Mouse (Mus musculus) gastrocnemius, postnatal 25 days (tissue): Measurements from ENCODE around the gene Erc1. TPM values are rescaled to one million over a fixed set of nuclear protein-coding genes. Genes with fewer than 3 reads are reported as not detected.

Experiments used
- DNase-seq: peaks from one replicate; pipeline ENCODE4 v3.0.0; 2022
- total RNA-seq, 2 experiments: library from RNA; stranded (reverse); gene quantifications; 1 replicate in 1 of 2; 2 replicates in 1 of 2; pipeline ENCODE4 v1.2.3; 2021

Erc1 gene
- total RNA-seq, 2 experiments from 2014 or later: 21.2 to 25.7 TPM

GRCm38 (mm10) chr6:119711649-119712305 lies 136.2 kb downstream of the Erc1 start:
- peak; percentile 10 for DNase-seq

DNA sequence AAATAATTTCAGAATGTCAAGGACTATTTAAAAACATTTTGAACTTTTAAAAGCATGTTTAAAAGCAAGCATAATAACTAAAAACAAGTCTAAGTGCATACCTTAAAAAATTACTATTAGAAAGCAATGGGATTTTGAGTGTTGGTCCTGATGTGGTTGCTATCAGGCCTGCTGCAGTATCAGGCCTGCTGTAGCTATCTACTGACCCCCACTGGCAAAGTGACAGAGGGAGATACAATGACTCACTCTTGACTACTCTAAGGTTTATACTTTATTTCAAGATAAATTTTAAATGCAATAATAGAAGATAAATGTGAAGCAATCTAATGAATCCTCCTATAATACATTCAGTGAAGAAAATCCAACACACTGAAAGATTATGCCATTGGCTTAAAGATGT lies 138.4 kb downstream of the Erc1 start:
- DNase-seq: no peak

DNA sequence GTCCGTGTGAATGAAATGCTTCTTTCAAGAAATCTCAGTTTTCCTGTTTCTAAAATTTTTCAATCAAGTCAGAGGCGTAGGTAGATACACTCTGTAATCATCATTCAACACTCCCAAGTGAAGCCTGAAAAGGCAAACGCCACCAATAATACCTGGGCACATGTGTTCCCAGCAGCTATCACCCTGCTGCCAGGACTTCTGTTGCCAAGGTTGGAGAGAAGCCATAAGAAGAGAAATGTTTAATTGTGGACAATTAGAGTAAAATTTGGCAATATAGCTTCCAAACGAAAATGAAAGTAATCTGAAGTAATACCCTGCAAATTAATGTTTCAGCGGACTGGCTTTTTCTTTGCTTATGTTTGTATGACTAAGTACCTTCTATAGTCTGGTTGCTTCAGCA lies 140.1 kb downstream of the Erc1 start:
- DNase-seq: no peak

GRCm38 (mm10) chr6:119704899-119705298 lies 143.1 kb downstream of the Erc1 start:
- DNase-seq: no peak

DNA sequence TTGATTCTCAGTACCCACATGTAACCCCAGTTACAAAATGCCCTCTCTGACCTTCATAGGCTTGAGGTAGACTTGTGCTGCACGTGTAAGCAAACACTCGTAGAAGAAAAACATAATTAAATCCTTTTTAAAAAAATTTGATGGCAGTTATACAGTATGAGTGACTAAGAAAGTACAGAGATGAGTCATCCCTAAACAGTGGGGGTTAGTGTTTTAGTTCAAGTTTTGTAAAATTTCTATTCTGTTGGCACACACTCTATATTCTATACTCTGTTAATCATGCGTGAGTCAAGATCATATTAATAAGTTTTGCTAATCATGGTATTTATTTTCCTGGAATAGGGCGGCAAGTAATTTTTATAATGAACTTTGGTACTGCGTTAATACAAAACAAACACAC lies 155.2 kb downstream of the Erc1 start:
- DNase-seq: no peak

DNA sequence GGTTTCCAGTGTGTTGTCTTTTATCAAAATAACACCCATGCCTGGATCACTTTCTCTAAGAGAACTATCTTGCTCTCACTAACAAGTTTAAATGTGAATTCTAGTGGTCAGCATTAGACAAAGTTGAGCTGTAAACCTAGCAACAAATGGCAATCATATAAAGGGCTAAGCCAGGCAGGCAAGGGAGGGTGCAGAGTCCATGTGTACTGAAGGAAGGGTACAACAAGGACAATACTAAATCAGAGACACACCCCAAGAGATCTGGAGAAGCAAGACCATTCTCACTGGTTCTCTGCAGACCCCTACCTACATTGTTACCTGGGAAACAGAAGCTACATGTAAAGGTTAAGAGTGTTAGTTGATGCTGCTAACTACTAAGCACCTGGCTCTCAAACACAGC lies 161.5 kb downstream of the Erc1 start:
- DNase-seq: no peak

DNA sequence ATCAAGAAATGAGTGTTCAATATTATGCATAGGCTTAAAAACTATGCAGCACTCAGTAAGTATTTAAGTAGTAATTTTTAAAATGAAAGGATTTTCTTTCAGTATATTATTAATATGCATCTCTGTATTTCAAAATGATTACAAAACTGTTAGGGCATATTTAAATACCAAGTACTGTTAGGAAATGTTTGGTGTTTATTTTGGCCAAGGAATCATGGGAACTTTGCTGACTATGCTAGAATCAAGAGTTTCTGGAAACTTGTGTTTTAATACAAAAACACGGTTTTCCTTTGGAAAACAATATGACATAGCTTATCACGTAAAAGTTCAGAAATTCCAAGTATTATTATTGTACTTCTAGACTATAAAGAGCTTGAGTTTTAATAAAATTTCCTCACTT lies 167.2 kb downstream of the Erc1 start:
- no peak for DNase-seq

DNA sequence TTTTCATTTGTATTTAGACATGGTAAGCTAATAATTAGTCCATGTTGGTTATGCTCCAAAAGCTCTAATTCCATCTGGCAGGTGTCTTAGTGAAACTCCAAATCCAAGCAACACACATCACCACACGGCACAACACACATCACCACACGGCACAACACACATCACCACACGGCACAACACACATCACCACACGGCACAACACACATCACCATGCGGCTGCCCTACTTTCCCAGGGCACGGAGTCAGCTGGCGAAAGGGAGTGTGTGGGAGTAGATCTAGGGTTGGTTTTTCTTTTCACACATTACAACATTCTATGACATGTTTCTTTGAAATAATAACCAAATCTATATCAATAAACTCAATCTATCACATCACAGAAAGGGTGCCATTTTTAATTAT lies 173.2 kb downstream of the Erc1 start:
- no peak for DNase-seq

GRCm38 (mm10) chr6:119674201-119674810 lies 173.7 kb downstream of the Erc1 start:
- no peak for DNase-seq

DNA sequence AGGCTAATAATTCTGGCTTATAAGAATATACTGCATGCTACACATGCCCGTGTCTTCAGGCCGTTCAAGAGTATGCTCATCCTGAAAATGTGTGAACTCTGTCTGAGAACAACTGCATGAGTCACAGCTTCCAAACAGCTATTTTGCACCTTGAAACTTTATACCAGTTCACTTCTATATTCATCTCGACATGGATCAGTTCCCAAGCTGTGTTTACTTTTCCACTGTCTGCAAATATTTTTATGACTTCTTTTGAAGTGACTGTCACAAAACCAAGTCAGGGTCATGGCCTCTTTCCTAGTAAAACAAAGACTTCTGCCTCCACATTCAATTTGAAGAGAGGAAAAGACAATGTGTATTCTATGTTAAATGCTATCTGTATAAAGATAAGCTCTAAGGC lies 178.2 kb downstream of the Erc1 start:
- no peak for DNase-seq

DNA sequence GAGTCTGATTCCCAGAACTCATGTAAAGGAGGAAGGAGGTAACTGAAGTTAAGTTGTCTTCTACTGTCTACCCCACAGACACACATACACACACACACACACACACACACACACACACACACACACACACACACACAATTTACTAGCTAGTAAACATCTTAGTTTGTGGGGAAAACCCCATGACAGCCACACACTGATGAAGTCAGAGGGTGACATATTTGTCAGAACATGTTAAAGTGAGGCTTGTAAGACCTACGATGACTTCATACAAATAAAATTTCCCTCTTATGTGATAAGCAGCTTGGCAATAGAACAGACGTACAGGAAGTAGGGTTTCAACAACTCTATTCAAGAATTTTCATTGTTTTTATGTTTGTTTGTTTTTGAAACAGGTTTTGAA lies 185.0 kb downstream of the Erc1 start:
- no peak for DNase-seq

DNA sequence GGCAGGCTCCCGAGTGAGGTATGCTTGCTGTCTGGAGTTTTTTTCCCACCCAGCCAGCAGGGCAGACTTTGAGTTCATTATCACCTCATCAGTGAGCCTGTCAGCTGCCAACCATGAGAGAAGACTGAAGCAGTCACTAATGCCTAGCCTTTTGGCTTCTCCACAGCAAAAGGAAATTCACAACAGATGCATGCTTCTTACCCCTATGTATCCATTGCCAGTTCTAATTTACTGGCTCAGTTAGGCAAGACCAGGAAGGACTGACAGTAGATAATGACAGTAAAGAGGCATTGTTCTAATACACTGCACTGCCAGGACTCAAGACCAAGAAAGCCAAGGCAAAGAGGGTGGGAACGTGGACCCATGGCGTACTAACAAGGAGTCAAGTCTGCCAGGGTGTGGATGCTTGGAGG lies 186.9 kb downstream of the Erc1 start:
- DNase-seq: no peak

- no peak for DNase-seq
Measured at GRCm38 (mm10) chr6:119658441-119658840, 189.5 kb downstream of the Erc1 start.

GRCm38 (mm10) chr6:119657418-119658178 lies 190.4 kb downstream of the Erc1 start:
- DNase-seq: no peak

DNA sequence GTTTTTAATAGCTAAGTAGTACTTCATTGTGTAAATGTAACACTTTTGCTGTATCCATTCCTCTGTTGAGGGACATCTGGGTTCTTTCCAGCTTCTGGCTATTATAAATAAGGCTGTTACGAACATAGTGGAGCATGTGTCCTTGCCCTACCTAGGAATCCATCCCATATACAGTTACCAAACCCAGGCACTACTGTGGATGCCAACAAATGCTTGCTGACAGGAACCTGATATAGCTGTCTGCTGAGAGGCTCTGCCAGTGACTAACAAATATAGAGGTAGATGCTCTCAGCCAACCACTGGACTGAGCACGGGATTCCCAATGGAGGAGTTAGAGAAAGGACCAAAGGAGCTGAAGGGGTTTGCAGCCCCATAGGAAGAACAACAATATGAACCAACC lies 193.2 kb downstream of the Erc1 start:
- DNase-seq: peak; percentile 59

DNA sequence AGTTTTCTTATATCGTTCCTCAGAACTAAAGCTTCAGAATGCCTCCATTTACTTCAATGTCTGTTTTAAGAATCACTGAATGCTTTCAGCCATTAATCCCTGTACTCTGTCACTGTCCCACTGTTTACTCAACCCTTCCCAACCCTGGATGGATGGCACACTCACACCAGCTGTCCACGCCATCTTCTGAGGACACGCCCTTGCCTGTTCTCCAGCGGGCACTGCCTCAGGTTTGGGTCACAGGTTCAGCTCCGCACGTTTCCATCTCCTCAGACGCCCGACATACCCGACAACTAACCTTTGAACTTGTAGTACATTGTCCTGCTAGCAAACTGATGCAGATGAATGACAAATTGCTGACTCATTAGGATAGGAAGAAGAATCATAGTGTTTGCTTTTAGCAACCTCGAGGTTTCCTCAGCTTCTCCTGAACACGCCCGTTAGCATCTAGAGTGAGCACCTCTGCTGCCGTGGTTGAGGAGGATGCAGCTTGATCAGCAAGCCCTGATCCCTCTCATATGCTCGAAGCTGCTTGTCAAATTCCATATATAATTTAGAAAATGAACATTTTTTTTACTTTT lies 204.0 kb downstream of the Erc1 start:
- no peak for DNase-seq

GRCm38 (mm10) chr6:119643178-119643728 lies 204.7 kb downstream of the Erc1 start:
- no peak for DNase-seq

DNA sequence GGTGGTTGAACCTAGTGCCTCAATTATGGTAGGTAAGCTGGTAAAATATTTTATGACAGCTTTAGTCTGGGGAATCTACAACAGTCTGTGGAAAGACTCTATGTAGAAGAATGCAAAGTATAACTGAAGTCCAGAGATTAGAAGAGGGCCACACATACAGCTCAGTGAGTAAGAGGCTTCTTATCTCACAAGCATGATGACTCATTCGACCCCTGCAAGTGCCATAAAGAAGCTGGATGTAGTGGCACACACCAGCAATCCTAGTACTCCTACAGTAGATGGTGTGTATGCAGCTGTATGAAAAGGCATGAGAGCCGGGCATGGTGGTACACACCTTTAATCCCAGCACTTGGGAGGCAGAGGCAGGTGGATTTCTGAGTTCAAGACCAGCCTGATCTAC lies 205.2 kb downstream of the Erc1 start:
- DNase-seq: no peak

GRCm38 (mm10) chr6:119635629-119636028 lies 212.3 kb downstream of the Erc1 start:
- peak; percentile 13 for DNase-seq

DNA sequence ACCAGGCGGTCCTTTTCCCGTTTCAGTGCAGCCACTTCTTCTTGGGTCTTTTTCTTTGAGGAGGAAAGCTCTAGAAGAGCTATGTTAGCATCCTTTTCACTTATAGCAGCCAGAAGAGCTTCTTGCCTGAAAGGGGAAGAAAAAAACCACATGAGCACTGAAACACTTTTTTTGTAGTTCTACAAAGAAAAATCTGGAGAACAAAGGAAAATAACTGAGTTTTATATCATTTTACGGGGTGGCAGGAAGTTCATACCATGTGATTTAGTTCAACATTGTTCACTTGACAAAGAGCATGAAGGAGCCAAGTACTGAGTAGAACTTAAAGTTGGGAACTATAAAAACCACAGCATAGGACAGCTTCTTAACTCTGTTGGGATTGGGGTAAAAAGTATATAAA lies 217.3 kb downstream of the Erc1 start:
- no peak for DNase-seq

- no peak for DNase-seq
Measured at GRCm38 (mm10) chr6:119601379-119601778, 246.6 kb downstream of the Erc1 start.

GRCm38 (mm10) chr6:119595440-119595839 lies 252.5 kb downstream of the Erc1 start:
- no peak for DNase-seq

- DNase-seq: no peak
Measured at GRCm38 (mm10) chr6:119590872-119591271, 257.1 kb downstream of the Erc1 start.
